Mouse (Mus musculus): ENCODE results near the gene Lpcat3. TPM values are rescaled to one million over a fixed set of nuclear protein-coding genes. Genes with fewer than 3 reads are reported as not detected.

Gene Lpcat3
- polyA plus RNA-seq, 1 experiment from 2014 or later = 53.8 TPM

DNA sequence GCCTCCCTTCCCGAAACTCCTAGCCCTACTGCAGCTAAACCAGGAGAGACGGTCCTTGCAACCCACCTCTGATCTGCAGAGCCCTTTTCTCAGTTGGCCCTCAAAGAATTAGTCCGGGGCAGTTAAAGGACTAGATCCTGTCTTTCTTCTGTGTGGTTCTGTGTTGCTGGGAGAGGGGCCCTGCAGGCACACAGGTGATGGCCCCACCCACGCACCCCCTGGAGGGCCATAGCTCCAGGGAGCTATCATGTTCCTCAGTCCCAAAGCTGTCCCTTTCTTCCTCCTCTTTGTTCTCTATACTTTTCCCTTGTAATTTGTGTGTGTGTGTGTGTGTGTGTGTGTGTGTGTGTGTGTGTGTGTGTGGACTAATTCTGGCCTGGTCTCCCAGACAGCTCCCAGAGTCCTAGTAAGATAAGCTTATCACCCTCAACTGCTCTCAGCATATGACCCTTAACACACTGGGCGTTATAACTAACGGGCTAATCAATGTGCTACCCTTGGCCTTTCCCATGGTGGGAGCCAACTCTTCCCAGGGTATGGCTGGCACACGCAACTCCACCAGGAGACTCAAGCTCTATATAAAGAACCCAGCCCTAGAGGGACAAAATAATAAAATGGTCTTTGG, 56.6 kb downstream of the Lpcat3 start:
- Histone ChIP-seq H3K27ac (peak overlapping the region; percentile 78), H3K9me3 (no peaks in the 10 kb centered on the region), H3K4me1 (peaks cover 35% of the 10 kb centered on the region), H3K36me3 (peaks cover 35% of the 10 kb centered on the region), H3K4me3 (no peak overlapping the region; the same call in 1 of the 2 replicates), H3K27me3 (ENCODE audit: insufficient read depth, poor library complexity, severe bottlenecking) (no peaks in the 10 kb centered on the region)
- DNase-seq (ENCODE audit: low spot score) = no peak
- WGBS = 52% methylated on average over 7 of the region's 7 CpGs

DNA sequence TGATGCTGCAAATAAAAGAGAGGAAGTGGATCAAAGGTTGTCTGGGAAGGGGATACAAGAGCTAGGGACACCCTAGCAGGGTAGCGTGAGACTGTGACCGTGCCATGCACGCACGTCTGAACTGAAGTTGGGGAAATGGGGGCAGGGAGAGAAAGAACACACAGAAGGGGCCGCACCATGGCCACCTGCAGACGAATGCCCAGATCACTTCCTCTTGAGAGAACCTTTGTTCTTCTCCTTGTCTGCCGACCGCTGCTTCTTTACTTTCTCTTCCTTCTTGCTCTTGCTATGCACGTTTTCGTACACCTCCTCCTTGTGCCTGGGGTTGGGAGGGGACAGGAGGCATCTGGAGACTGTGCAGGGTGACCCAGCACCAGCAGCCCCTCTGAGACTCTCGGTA, 58.1 kb downstream of the Lpcat3 start:
- H3K4me3 ChIP-seq = no peak overlapping the region
- peaks cover 35% of the 10 kb centered on the region for H3K4me1 ChIP-seq
- H3K9me3 ChIP-seq = no peaks in the 10 kb centered on the region
- H3K27me3 ChIP-seq (ENCODE audit: insufficient read depth, poor library complexity, severe bottlenecking) = no peaks in the 10 kb centered on the region
- no peak for DNase-seq (ENCODE audit: low spot score)
- peaks cover 21% of the 10 kb centered on the region for H3K36me3 ChIP-seq
- peak overlapping the region; percentile 10; the same call in 1 of the 2 replicates for H3K27ac ChIP-seq
- 75% methylated on average over 11 of the region's 11 CpGs for WGBS

DNA sequence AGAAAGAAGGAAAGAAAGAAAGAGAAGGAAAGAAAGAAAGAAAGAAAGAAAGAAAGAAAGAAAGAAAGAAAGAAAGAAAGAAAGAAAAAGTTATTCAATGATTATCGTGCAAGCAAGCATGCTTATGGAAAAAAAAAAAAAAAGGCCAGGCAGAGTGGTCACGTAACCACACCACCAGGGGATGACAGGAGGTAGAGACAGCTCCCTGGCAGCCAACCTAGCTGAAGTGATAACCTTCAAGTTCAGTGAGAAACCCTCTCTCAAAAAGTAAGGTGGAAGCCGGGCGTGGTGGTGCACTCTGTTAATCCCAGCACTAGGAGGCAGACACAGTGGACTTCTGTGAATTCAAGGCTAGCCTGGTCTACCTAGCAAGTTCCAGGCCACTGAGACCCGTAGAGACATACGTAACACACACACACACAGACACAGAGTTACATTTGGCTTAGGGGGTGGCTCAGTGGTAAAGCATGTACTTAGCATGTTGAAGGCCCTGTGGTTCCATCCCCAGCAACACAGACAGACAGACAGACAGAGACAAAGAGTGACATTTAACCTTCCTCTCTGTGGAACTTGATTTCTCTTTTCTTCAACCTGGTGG, 60.1 kb downstream of the Lpcat3 start:
- no peak for DNase-seq (ENCODE audit: low spot score)
- no peak overlapping the region for H3K27ac ChIP-seq
- 77% methylated on average over 6 of the region's 6 CpGs for WGBS

DNA sequence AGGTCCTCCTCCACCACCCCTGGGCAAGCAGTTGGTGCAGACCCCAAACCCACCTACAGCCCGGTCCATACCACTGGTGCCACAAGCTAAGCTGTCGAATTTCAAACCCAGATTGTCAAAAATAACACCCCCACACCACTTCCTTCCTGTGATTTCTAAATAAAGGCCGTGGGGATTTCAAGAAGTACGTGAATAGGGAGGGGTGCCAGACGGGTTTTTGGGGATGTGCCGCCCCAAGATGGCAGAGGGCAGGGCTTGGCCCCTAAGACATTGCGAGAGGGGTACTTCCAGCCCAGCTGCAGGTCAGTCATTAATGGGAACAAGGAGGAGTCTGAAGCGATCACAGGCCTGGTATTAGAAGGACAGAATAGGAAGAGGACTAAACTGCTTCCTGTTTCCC, 60.7 kb downstream of the Lpcat3 start:
- H3K4me1 ChIP-seq = peaks cover 26% of the 10 kb centered on the region
- 80% methylated on average over 8 of the region's 8 CpGs for WGBS

More for the DNA sequence above, 60.1 kb downstream of the Lpcat3 start:
- no peaks in the 10 kb centered on the region for H3K9me3 ChIP-seq
- no peaks in the 10 kb centered on the region for H3K27me3 ChIP-seq (ENCODE audit: insufficient read depth, poor library complexity, severe bottlenecking)
- H3K4me1 ChIP-seq = peaks cover 31% of the 10 kb centered on the region
- no peaks in the 10 kb centered on the region for H3K36me3 ChIP-seq
- H3K4me3 ChIP-seq = no peak overlapping the region

DNA sequence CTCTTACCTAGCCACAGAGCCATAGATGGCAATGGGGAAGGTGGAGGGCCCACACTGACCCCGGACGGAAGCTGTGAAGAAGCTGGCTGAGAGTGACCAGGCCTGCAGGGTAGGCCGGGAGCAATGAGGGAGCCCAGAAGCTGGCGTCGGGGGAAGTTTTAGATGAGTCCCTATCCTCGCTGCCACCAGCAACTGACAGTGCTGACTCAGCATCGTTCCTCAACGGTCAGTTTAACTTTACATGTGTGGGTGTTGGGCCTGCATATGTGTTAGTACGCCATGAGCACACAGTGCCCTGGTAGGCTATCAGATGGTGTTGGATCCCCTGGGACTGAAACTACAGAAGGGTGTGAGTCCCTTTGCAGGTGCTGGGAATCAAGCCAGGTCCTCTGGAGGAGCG, 61.6 kb downstream of the Lpcat3 start:
- no peak overlapping the region for H3K27ac ChIP-seq
- no peak overlapping the region for H3K4me3 ChIP-seq
- peaks cover 17% of the 10 kb centered on the region for H3K4me1 ChIP-seq
- no peaks in the 10 kb centered on the region for H3K27me3 ChIP-seq (ENCODE audit: insufficient read depth, poor library complexity, severe bottlenecking)
- WGBS = 85% methylated on average over 10 of the region's 10 CpGs
- H3K36me3 ChIP-seq = no peaks in the 10 kb centered on the region
- no peak for DNase-seq (ENCODE audit: low spot score)
- no peaks in the 10 kb centered on the region for H3K9me3 ChIP-seq

More for the DNA sequence above, 60.7 kb downstream of the Lpcat3 start:
- Histone ChIP-seq H3K27ac (no peak overlapping the region), H3K27me3 (ENCODE audit: insufficient read depth, poor library complexity, severe bottlenecking) (no peaks in the 10 kb centered on the region), H3K9me3 (no peaks in the 10 kb centered on the region), H3K4me3 (no peak overlapping the region), H3K36me3 (no peaks in the 10 kb centered on the region)
- DNase-seq (ENCODE audit: low spot score) = no peak

DNA sequence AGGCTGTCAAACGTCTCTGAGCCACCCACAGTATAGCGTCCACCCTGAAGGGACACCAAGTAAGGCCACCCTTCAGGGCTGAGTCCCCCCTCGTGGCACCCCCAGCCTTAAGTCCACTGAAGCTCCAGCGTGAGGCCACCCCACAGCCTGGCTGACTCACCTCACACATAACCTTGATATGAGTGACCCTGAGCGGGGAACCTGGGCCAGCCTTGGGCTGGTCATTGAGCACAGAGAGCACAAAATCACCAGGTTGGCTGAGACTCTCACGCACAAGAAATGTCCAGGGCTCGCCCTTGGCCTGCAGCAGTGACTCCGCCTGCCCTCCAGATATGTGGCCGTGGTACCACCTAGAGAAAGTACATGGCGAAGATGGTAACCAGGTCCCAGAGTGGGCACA, 65.8 kb downstream of the Lpcat3 start:
- H3K4me3 ChIP-seq = no peak overlapping the region
- no peaks in the 10 kb centered on the region for H3K36me3 ChIP-seq
- no peak overlapping the region for H3K27ac ChIP-seq
- H3K9me3 ChIP-seq = no peaks in the 10 kb centered on the region
- 84% methylated on average over 10 of the region's 10 CpGs for WGBS
- H3K4me1 ChIP-seq = peaks cover 14% of the 10 kb centered on the region
- no peak for DNase-seq (ENCODE audit: low spot score)
- peaks cover 8% of the 10 kb centered on the region; the same call in 1 of the 2 replicates for H3K27me3 ChIP-seq (ENCODE audit: insufficient read depth, poor library complexity, severe bottlenecking)

DNA sequence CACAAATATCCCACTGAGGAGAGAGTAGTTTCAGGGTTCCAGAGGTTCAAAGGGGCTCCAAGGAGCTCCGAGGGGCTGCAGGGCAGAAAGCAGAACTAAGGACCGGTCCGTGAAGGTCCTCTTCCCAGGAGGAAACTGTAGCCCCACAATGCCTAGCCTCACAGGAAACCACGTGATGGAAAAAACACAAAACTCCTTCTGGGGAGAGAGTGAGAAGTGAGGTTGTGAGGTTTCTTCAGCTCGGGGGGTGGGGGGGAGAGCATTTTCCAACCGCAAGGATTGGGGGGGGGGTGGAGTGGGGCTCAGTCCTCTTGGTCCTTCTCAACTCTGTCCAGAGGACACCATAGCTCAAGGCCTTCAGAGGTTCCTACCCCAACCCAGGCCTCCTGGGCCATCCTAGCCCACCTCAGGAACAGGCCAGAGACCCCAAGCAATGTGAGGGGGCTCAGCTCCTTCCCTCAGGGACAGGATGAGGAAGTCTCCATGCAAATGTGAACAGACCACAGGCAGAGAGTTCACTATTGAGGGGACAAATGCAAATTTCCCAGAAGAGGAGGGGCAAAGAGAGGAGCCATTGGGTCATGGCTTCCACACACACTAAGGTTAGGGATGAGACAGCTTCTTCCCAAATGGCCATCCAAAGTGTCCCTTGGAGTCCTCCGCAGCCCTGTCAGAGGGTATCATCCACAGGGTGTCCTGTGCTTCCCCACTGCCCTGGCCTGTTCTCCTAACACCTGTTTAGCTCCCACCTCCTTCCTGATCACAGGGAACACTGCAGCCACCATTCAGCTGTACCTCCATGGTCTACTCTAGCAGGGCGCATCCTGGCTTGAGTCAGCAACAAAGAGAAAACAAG, 67.3 kb downstream of the Lpcat3 start:
- DNase-seq (ENCODE audit: low spot score) = no peak
- H3K27ac ChIP-seq = no peak overlapping the region
- H3K36me3 ChIP-seq = no peaks in the 10 kb centered on the region
- no peak overlapping the region for H3K4me3 ChIP-seq
- peaks cover 14% of the 10 kb centered on the region for H3K4me1 ChIP-seq
- WGBS = 66% methylated on average over 8 of the region's 8 CpGs
- peaks cover 8% of the 10 kb centered on the region; the same call in 1 of the 2 replicates for H3K27me3 ChIP-seq (ENCODE audit: insufficient read depth, poor library complexity, severe bottlenecking)
- H3K9me3 ChIP-seq = no peaks in the 10 kb centered on the region

DNA sequence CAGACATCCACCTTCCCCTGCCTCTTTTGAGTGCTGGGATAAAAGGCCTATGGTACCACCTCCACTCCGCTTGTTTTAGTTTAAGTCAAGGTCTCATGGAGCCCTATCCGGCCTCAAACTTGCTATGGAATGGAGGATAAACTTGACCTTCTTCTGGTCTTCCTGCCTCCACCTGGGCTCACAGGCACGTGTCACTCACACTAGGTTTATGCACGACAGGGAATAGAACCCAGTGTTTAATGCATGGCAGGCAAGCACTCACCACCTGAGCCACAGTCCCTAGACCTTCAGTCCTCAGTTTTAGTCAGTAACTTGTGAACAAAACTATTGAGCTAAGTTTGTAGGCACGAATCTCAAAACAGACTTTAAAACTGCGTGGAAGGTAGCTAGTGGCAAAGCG, 68.2 kb downstream of the Lpcat3 start:
- H3K36me3 ChIP-seq = no peaks in the 10 kb centered on the region
- peaks cover 8% of the 10 kb centered on the region; the same call in 1 of the 2 replicates for H3K27me3 ChIP-seq (ENCODE audit: insufficient read depth, poor library complexity, severe bottlenecking)
- H3K9me3 ChIP-seq = no peaks in the 10 kb centered on the region
- no peak for DNase-seq (ENCODE audit: low spot score)
- WGBS = 81% methylated on average over 7 of the region's 7 CpGs
- H3K27ac ChIP-seq = no peak overlapping the region
- H3K4me3 ChIP-seq = no peak overlapping the region
- peaks cover 14% of the 10 kb centered on the region for H3K4me1 ChIP-seq

DNA sequence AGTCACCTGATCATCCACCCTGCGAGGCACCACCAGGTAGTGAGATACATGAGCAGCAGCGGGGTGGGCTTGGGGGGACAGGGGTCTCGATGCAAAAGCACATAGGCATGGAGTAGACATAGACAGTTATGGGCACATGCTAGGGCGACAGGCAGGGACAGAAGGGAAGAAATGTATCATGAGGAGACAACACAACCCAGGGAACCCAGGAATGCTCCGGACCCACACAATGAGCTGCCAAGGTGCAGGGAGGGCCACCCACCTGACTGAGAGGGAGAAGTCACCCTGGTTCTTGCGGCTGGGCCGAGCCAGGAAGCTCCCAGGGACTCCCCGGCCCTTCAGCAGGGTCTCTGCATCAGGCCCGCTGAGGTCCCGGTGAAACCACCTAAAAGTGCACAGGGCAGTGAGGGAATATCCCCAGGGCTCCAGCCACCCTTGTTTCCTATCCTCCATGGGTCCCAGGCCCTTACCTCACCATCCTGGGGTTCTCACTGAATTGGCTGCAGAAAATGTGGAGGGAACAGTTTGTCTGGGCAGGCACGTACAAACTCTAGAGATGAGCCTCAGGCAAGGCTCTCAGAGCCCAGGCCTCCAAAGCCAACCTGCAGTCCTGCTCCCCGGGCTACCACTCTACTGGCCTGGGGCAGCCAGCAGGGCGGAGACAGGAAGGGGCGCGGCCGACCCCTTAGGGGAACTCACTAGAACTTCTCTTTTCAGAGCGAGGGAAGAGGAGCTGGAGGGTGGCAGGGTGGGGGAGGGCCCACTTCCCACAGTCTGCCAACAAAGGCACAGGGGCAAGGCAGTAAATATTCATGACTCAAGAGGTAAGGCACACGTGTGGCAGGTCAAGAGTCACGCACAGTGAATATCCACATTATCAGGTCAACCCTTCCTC, 69.9 kb downstream of the Lpcat3 start:
- 50% methylated on average over 19 of the region's 19 CpGs for WGBS
- peak overlapping the region; percentile 72 for H3K27ac ChIP-seq
- no peaks in the 10 kb centered on the region for H3K36me3 ChIP-seq
- DNase-seq (ENCODE audit: low spot score) = no peak
- peaks cover 14% of the 10 kb centered on the region for H3K4me1 ChIP-seq
- H3K27me3 ChIP-seq (ENCODE audit: insufficient read depth, poor library complexity, severe bottlenecking) = peaks cover 8% of the 10 kb centered on the region; the same call in 1 of the 2 replicates
- no peak overlapping the region for H3K4me3 ChIP-seq
- H3K9me3 ChIP-seq = no peaks in the 10 kb centered on the region

DNA sequence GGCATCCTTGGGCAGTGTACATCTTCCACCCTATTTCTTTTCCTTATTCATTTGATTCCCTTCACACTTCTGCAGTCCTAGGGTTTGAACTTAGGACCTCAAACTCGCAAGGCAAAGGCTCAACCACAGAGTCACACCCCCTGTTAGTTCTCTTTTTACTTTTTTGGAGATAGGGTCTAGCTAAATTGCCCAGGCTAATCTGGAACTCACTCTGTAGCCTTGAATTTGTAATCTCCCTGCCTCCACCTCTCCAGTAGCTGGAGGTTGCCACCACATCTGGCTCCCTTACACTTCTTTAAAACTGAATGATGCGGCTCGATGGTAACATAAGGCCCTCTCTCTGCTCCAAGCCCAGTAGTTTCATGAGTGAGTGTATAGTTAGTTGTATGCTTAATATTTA, 71.6 kb downstream of the Lpcat3 start:
- peaks cover 29% of the 10 kb centered on the region for H3K4me1 ChIP-seq
- H3K4me3 ChIP-seq = no peak overlapping the region
- no peak overlapping the region for H3K27ac ChIP-seq
- peaks cover 8% of the 10 kb centered on the region; the same call in 1 of the 2 replicates for H3K27me3 ChIP-seq (ENCODE audit: insufficient read depth, poor library complexity, severe bottlenecking)
- WGBS = 91% methylated on average over 3 of the region's 3 CpGs
- DNase-seq (ENCODE audit: low spot score) = no peak
- no peaks in the 10 kb centered on the region for H3K36me3 ChIP-seq
- H3K9me3 ChIP-seq = no peaks in the 10 kb centered on the region

DNA sequence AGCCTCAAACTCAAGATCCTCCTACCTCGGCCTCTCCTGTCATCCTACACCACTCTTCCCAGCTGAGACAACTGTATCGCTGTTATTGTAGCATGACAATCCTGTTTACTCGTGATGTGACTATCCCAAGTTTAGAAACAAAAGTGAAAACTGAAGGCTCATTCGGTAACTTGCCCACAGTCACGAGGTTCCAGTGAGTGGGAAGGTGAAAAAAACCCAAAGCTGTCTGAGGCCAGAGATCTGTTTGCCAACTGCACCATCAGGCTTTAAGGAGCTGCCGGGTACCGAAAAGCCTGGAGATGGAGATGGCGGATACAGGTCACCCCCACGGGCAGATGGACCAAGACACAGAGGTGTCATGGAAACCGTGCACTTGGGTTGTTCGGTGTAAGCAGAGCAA, 74.2 kb downstream of the Lpcat3 start:
- Histone ChIP-seq H3K27ac (no peak overlapping the region), H3K4me1 (peaks cover 38% of the 10 kb centered on the region), H3K4me3 (no peak overlapping the region), H3K9me3 (no peaks in the 10 kb centered on the region), H3K27me3 (ENCODE audit: insufficient read depth, poor library complexity, severe bottlenecking) (peaks cover 8% of the 10 kb centered on the region; the same call in 1 of the 2 replicates), H3K36me3 (no peaks in the 10 kb centered on the region)
- no peak for DNase-seq (ENCODE audit: low spot score)
- 87% methylated on average over 11 of the region's 11 CpGs for WGBS

DNA sequence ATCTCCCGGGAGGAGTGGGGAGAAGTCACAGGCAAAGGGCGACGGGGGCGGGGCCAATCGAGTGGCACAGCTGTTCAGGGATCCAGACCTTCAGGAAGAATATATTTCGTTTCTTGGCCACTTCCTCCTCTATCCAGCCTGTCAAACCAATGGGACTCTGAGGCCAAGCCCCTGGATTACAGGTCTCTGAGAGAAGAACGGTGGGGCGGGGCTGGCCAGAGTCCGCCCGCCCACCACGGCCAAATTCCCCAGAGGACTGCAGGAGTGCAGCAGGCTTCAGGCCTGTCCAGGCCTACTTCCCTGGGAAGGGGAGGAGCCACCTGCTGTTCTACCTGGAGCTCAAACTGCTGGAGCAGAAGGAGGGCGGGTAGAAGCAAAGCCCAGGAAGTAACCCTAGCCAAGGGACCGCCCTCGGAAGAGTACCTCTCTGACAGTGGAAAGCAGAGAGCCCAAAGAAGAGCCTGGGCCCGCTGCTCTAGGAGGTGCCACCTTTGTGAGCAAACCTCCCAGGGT, 75.7 kb downstream of the Lpcat3 start, which contains the start of gene Ptpn6:
Ptpn6 (minus strand) TSS at position 204 of the 513 bp plus-strand sequence.
- Histone ChIP-seq H3K4me3 (peak within 1 kb of the TSS; percentile 29), H3K36me3 (peaks cover 9% of the 10 kb centered on the region), H3K27ac (0 out of 2 replicates have a peak within 1 kb of the TSS, but pooled peaks have one; percentile 31), H3K27me3 (ENCODE audit: insufficient read depth, poor library complexity, severe bottlenecking) (no peaks in the 10 kb centered on the region), H3K9me3 (no peaks in the 10 kb centered on the region), H3K4me1 (peaks cover 28% of the 10 kb centered on the region)
- WGBS = 25% methylated on average over 15 of the region's 15 CpGs
- DNase-seq (ENCODE audit: low spot score) = no peak
